Mouse (Mus musculus): ENCODE measurements around the gene Tpd52l2. TPM values are rescaled to one million over a fixed set of nuclear protein-coding genes. Genes with fewer than 3 reads are reported as not detected.
A peak's percentile ranks its signal among the peaks of the same experiment; 100 is the strongest.

Tpd52l2 gene
- 10 to 100 TPM; 73.2 to 76.3 TPM for total RNA-seq (2021)
- long read RNA-seq, experiment 1, transcript Tpd52l2-203 (9 exons, 985 nt) = minor isoform, 8 of 60 reads
- long read RNA-seq, experiment 1, transcript Tpd52l2-202 (7 exons, 1,799 nt) = major isoform, 11 of 60 reads
- long read RNA-seq, experiment 1, partial matches to known transcripts = 0 of 60 reads
- long read RNA-seq, experiment 1, other reads (novel, unspliced or antisense) = 33 of 60 reads
- long read RNA-seq, experiment 2, transcript Tpd52l2-201 (7 exons, 2,950 nt) = major isoform, 5 of 34 reads
- long read RNA-seq, experiment 2, partial matches to known transcripts = 1 of 34 reads
- long read RNA-seq, experiment 2, other reads (novel, unspliced or antisense) = 16 of 34 reads

DNA sequence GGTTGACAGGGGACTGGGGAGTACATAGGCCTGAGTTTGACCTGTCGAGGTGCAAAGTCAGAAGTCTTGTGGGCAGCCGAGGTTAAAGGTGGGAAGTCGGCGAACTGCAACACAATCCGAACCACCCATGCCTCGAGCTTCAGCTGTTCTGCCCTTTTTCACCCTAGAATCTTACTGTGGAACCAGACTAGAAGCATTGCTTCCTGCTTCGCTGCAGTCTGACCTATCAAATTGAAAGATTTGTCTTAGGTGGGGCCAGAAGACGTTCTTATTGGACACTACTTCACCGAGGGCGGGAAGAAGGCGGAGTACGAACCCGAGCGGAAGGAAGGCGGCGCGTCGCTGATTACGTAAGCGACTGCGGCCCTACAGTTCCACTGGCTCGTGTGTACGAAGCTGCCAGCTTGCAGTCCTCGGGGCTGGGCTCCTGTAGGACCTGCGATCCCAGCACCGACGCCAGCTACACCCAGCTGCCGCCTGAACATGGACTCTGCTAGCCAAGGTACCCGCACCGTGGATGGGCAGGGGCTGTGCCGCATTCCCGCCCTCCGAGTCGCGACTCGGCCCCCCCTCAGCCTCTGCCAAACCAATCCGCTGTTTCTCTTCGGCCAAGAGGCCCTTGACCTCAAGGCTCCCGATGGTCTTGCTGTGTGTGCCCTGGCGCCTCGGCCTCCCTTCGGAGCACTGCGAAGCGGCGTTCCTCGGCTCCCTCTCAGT is at the start of gene Tpd52l2:
TSS of gene Tpd52l2 (plus strand) at position 312 of the 717 bp plus-strand sequence.
- TF ChIP-seq CTCF (IDR thresholded peaks at IDR 0.05) = no peak
- Histone ChIP-seq H3K4me3 (peak within 1 kb of the TSS; percentile 90), H3K27ac (peak within 1 kb of the TSS; percentile 95)
- intact Hi-C loops (cut with DNase I) = loop anchor here (1.0 kb wide), 1 partner anchor 86 kb away; no protein-coding TSS in a partner anchor
- DNase-seq (ENCODE audit: extremely low spot score in 1 of 2, low spot score in 2 of 2) = peak; percentile 83 to 92

DNA sequence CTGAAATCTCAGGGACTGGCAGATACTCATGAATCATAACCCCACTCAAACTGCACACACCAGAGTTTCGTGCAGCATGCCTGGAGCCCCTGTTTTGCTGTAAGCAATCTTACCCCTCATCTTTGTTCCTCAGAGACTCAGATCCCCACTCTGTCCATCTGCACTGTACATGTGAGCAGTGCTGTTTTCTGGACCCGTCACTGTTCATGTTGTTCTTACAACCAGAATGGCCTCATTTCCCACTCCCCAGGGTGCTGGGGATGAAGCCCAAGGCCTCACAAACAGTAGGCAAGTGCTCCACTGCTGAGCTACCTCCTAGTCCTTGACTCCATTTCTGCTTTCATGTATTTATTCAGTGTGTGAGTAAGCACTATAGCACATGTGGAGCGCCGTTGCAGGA is 44.8 kb upstream of the Tpd52l2 start:
- no peak for TF ChIP-seq CTCF (IDR thresholded peaks at IDR 0.05)
- H3K27ac ChIP-seq = no peak overlapping the region
- no peak overlapping the region for H3K4me3 ChIP-seq
- intact Hi-C loops (cut with DNase I) = no loop called here
- DNase-seq (ENCODE audit: extremely low spot score in 1 of 2, low spot score in 2 of 2) = no peak

DNA sequence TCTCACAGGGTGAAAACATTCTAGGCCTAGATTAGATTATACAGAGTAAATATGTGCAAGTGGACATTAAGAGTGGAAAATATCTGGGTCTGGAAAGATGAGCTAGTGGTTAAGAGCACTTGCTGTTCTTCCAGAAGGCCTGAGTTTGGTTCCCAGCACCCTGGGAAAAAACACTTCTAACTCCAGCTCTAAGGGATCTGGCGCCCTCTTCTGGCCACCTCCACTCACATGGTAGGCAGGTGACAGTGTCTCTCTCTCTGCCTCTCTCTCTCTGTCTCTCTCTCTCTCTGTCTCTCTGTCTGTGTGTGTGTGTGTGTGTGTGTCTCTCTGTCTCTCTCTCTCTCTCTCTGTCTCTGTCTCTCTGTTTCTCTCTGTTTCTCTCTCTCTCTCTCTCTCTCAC is 43.7 kb upstream of the Tpd52l2 start:
- intact Hi-C loops (cut with DNase I) = no loop called here
- Histone ChIP-seq H3K4me3 (no peak overlapping the region), H3K27ac (no peak overlapping the region)
- TF ChIP-seq CTCF (IDR thresholded peaks at IDR 0.05) = no peak; the same call in none of the 2 replicates
- DNase-seq (ENCODE audit: extremely low spot score in 1 of 2, low spot score in 2 of 2) = no peak

DNA sequence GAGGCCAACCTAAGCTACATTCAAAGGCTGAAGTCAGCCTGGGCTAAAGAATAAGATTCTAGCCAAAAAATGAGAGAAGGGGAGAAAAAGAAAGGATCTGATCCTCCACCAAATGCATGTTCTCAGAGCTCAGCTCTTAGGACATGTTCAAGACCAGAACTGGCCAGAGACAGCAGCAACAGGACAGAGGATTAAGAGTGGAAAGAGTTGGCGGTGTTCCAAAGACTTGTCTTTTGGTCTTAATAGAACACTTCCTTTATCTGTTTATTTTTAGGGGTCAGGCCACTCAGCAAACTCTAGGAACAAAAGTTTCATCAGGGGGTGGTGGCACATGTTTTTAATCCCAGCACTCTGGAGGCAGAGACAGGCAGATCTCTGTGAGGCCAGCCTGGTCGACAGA is 41.0 kb upstream of the Tpd52l2 start:
- H3K4me3 ChIP-seq = no peak overlapping the region
- DNase-seq (ENCODE audit: extremely low spot score in 1 of 2, low spot score in 2 of 2) = no peak
- no peak overlapping the region for H3K27ac ChIP-seq
- intact Hi-C loops (cut with DNase I) = no loop called here
- TF ChIP-seq CTCF (IDR thresholded peaks at IDR 0.05) = no peak

DNA sequence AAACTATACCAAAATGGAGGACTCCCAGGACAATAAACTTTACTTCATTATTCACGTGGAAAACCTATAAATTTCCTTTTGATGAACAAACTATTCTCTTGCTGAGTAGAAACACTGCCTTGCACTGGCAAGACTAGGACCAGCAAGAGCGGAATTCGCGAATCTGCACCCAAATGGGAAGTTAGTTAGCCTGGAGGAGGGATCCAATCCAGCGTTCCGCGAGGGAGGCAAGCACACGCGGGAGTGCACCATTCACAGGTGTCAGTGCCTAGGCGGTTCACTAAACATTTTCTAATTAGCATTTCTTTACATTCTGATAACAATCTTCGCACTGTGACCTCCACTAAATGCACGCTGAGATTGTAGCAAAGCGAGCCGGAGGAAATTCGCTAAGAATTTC is 39.1 kb upstream of the Tpd52l2 start:
- intact Hi-C loops (cut with DNase I) = loop anchor here (1.0 to 2.0 kb wide), 3 partner anchors 35 to 63 kb away; partner anchors contain the start of genes Abhd16b and Dnajc5
- peak overlapping the region; percentile 93 for H3K4me3 ChIP-seq
- H3K27ac ChIP-seq = no peak overlapping the region
- DNase-seq (ENCODE audit: extremely low spot score in 1 of 2, low spot score in 2 of 2) = peak in 1 of 2 experiments; percentile 13
- TF ChIP-seq CTCF (IDR thresholded peaks at IDR 0.05) = no peak

DNA sequence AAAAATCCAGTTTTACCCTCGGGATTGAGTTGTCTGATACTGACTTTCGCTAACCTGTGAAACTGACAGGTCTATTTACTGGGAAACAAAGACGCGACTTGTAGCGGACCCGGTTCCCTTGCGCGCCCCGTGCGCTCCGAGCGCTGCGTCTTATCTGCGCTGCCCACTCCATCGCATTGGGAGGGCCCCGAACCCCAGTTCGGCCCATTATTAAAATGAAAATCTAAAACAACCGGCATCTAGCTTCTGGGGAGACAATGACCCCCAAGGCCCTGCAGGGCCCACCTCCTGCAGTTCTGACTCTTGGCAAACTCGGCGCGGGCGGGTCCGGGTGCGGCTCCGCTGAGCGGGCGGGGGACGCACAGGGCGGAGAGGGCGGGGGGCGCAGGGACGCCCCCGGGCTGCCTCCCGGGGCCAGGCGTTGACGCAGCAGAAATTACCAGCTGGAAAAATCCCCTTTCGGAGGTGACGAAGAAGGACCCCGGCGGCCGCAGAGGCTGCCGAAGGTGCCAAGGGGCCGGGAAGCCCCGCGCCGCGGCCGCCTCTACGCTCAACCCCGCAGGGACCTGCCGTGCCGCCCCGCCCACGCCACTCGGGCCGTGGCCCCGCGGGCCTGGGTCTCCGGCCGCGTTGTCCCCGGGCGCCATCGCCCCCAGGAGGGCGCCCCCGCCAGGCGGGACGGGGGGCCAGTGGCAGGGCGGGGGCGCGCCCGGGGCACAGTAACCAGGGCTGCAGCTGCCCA is 38.4 kb upstream of the Tpd52l2 start:
- peak overlapping the region; percentile 93 for H3K4me3 ChIP-seq
- peak in 1 of 2 experiments; percentile 11 for DNase-seq (ENCODE audit: extremely low spot score in 1 of 2, low spot score in 2 of 2)
- intact Hi-C loops (cut with DNase I) = loop anchor here (1.0 to 2.0 kb wide), 3 partner anchors 35 to 62 kb away; partner anchors contain the start of genes Abhd16b and Dnajc5
- TF ChIP-seq CTCF (IDR thresholded peaks at IDR 0.05) = no peak
- H3K27ac ChIP-seq = peak overlapping the region; percentile 79

DNA sequence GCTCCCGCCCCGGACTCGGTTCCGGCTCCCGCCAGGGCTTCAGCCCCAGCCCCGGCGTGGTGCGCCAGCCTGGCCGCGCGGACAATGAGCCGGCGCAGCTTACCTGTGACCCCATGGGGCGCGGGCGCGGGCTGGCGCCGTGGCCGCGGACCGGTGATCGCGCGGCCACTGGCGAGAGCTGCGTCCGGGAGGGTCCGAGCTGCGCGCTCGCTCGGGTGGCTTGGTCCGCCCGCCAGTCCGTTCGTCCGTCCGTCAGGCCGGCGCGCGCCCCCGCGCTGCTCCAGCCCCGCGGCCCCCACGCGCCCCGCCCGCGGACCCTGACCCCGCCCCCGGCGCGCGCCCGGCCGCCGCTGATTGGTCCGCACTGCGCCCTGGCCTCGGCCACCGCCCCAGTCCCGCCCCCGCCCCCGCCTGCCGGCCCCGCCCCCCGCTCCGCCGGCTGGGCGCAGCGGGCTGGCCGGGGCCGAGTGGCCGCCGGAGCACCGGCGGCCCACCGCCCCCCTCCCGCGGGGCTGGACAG is 37.7 kb upstream of the Tpd52l2 start, which contains the start of gene Zbtb46:
TSS of gene Zbtb46 (minus strand) at position 274 of the 520 bp plus-strand sequence.
- intact Hi-C loops (cut with DNase I) = loop anchor here (2.0 kb wide), 2 partner anchors 38 to 62 kb away; partner anchors contain the start of gene Dnajc5
- Histone ChIP-seq H3K27ac (peak within 1 kb of the TSS; percentile 79), H3K4me3 (peak within 1 kb of the TSS; percentile 93)
- DNase-seq (ENCODE audit: extremely low spot score in 1 of 2, low spot score in 2 of 2) = peak; percentile 80 to 84
- no peak for TF ChIP-seq CTCF (IDR thresholded peaks at IDR 0.05)

DNA sequence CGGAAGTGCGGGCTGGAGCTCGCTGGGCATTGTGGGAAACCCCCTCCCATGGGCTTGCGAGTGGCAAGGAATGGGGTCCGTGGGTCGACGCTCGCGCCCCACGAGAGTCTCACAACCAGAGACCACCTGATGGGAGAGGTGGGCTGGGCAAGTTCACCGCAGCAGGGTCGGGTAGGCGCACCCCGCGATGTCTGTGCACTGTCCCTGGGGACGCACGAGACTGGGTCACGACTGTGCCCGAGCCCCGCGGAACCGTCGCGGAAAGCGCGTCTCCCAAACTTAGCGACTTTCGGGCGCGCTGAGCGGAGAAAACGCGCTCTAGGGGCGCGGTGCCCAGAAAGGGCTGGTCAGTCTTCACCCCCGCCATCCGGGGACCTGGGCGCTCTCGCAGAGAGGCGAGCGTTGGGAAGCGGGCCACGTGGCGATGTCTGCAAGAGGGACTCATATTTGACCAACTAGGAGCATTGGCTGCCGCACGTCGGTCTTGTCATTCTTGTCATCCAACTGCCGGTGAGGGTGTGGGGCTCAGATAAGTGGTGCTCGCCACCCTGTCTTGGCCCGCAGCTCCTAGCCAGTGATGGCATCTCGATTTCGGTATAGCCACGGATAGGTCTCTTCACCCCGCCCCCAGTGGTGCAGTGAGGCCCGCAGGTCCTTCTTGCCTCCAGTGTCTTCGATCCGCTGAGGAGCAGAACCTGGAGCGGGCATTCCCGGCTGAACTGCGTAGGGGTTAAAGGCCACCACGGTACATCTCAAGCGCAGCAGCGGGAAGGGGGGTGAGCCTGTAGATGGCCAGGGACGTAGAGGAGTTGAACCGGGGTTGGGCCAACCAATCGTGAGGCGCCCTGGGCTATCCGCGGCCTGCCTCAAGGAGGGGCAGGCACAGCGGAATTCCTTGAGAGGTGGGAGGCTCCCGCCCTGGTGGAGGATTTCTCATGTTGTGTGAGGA is 37.0 kb upstream of the Tpd52l2 start:
- no peak for TF ChIP-seq CTCF (IDR thresholded peaks at IDR 0.05)
- H3K27ac ChIP-seq = peak overlapping the region; percentile 47
- intact Hi-C loops (cut with DNase I) = loop anchor here (2.0 kb wide), 2 partner anchors 39 to 61 kb away; partner anchors contain the start of gene Dnajc5
- peak; percentile 24 to 40 for DNase-seq (ENCODE audit: extremely low spot score in 1 of 2, low spot score in 2 of 2)
- peak overlapping the region; percentile 64 for H3K4me3 ChIP-seq

DNA sequence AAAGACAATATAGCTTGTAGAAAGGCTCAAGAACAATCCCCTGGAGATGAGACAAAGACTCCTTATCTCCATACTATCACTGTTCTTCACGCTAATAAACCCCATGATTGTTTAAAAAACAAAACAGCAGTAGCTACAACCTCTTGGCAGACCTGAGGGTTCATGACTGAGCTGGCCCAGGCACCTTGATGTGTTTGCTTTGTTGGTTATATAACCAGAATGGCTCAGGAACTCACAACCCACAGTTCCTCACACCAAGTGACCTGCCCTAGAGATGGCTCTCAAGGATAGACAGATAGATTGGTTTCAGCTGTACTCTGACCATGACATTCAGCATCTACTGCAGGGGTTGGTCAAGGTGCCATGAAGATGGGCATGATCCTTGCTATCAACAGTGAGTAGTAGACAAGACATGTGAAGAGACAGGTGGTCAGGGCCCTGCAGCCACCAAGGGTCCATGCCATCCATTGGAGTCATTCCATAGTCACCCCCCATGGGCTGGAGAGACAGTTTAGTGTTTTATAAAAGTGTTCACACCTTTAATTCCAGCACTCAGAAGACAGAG is 35.3 kb upstream of the Tpd52l2 start:
- no peak for TF ChIP-seq CTCF (IDR thresholded peaks at IDR 0.05)
- DNase-seq (ENCODE audit: extremely low spot score in 1 of 2, low spot score in 2 of 2) = no peak
- Histone ChIP-seq H3K27ac (no peak overlapping the region), H3K4me3 (no peak overlapping the region)
- intact Hi-C loops (cut with DNase I) = no loop called here

DNA sequence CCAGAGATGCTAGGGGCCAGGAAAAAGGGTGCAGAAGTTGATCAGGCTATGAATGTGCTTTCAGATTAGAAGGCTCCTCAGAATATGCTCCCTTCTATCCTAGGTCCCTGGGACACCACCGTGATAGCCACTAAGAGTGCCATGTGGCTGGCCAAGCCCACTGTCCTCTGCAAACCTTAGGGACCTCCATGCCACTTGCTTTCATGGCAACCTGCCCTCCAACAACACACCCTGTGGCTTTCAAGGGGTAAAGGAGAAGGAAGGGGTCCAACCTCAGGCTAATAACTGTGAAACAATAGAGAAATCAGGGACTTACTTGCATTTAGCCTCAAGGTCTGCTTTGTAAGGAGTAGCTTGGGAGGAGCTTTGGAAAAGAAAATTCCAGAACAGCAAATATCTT is 34.3 kb upstream of the Tpd52l2 start:
- intact Hi-C loops (cut with DNase I) = no loop called here
- Histone ChIP-seq H3K4me3 (no peak overlapping the region), H3K27ac (no peak overlapping the region)
- TF ChIP-seq CTCF (IDR thresholded peaks at IDR 0.05) = no peak
- DNase-seq (ENCODE audit: extremely low spot score in 1 of 2, low spot score in 2 of 2) = no peak

Data from left cerebral cortex, adult 2 months (tissue).